Mouse (Mus musculus): ENCODE data around the gene Erc2. TPM values are rescaled to one million over a fixed set of nuclear protein-coding genes. Genes with fewer than 3 reads are reported as not detected.

Gene Erc2
- total RNA-seq, 2 experiments from 2014 or later: 203 to 224 TPM

DNA sequence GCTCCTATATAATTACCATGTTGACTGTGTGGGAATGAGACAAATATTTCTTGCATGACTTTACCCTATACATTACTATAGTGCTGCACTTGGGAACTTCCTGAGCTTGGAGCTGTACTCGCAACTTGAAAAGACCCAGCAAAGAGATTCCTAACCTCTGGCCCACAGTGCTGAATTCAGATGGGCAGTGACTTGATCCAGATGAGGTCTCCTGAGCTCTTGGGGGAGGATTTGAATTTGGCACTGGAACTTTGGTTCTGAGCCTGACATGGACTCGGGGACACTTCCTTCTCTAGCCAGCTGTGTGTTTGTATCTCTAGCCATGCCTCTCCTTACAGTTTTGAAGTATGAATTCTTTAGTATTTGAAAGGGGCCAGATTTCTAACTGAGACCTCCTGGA is 666.7 kb downstream of the Erc2 start:
- intact Hi-C loops (cut with DNase I): loop anchor here (10.0 kb wide), 1 partner anchor 216 kb away; the partner anchor contains the start of gene Wnt5a
- no peak for DNase-seq (ENCODE audit: extremely low spot score in 1 of 2, low spot score in 2 of 2)

DNA sequence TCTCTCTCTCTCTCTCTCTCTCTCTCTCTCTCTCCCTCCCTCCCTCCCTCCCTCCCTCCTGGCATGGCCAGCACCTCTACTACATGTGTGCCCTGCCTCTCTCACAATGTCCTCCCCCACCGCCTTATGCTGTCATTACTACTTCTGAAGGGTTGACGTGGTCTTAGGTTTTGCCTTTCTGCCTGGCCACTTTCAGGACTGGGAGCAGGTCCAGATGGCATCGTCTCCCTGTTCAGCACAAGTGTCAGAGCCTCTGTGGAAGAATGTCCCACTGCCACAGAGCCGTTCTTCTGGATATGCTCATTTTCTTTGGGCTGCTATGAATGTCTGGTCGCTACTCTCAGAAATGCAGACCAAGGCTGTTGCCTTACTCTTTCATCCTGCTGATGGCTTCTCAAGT is 671.7 kb downstream of the Erc2 start:
- DNase-seq (ENCODE audit: extremely low spot score in 1 of 2, low spot score in 2 of 2): no peak
- intact Hi-C loops (cut with DNase I): no loop called here
- TF ChIP-seq CTCF (IDR thresholded peaks at IDR 0.05): no peak
- no peak overlapping the region for H3K27ac ChIP-seq
- no peak overlapping the region for H3K4me3 ChIP-seq

More for the DNA sequence above, 666.7 kb downstream of the Erc2 start:
- H3K4me3 ChIP-seq: no peak overlapping the region
- H3K27ac ChIP-seq: no peak overlapping the region
- no peak for TF ChIP-seq CTCF (IDR thresholded peaks at IDR 0.05)

DNA sequence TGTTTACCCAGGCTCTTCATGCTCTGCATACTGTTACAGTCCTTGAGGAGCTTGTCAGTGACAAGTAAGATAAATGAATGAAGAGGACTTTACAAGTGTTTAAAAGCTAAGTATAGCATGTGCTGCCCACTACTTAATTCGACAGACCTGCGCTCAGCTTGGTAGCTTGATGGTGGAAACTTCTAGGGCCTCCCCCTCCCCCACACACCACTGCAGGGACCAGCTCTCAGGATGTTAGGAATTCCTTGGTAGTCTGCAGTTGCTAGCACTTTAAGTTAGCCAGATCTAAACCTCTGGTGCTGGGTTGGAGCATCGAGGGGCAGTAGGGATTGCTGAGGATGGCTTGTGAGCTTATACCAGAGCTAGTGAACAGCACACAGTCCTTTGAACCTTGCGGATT is 672.9 kb downstream of the Erc2 start:
- no peak for TF ChIP-seq CTCF (IDR thresholded peaks at IDR 0.05)
- Histone ChIP-seq H3K4me3 (no peak overlapping the region), H3K27ac (no peak overlapping the region)
- intact Hi-C loops (cut with DNase I): no loop called here
- DNase-seq (ENCODE audit: extremely low spot score in 1 of 2, low spot score in 2 of 2): no peak

DNA sequence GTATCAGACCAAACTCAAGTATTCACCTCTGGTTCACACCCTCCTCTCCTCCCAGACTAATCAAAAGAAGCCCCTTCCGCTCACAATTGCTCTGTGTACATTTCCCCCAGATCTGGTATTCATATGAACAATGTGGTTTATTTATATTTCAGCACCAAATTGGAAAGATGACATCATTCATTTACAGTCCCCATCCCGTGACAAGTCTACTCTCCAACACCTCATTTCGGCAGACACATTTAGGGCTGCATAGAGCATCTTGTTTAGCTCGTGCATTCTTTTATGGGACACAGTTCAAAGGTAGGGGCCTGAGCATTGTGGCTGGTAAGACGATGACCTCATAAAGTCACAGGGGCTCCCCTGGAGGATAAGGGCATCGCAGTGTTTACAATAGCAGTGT is 677.9 kb downstream of the Erc2 start:
- Histone ChIP-seq H3K27ac (no peak overlapping the region), H3K4me3 (no peak overlapping the region)
- TF ChIP-seq CTCF (IDR thresholded peaks at IDR 0.05): no peak
- intact Hi-C loops (cut with DNase I): no loop called here
- no peak for DNase-seq (ENCODE audit: extremely low spot score in 1 of 2, low spot score in 2 of 2)

DNA sequence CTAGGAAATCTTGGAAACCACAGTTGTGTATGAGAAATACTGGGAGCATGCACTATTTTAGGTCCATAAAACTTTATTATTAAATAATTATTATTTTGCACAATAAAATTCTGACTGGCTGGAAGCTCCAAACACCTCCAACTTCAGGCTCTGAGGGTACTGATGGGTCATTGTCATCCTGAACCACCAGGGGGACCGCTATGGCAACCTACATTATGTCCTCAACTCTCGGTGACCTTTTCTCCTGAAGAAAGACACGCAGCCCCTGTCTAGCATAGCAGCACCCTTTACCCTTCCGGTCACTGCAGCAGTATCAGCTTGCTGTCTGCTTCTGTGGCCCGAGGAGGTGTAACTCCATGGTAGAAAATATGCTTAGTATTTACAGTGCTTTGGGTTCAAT is 679.0 kb downstream of the Erc2 start:
- intact Hi-C loops (cut with DNase I): no loop called here
- DNase-seq (ENCODE audit: extremely low spot score in 1 of 2, low spot score in 2 of 2): no peak
- Histone ChIP-seq H3K27ac (no peak overlapping the region), H3K4me3 (no peak overlapping the region)
- peak; percentile 19; the same call in 1 of the 2 replicates for TF ChIP-seq CTCF (IDR thresholded peaks at IDR 0.05)

DNA sequence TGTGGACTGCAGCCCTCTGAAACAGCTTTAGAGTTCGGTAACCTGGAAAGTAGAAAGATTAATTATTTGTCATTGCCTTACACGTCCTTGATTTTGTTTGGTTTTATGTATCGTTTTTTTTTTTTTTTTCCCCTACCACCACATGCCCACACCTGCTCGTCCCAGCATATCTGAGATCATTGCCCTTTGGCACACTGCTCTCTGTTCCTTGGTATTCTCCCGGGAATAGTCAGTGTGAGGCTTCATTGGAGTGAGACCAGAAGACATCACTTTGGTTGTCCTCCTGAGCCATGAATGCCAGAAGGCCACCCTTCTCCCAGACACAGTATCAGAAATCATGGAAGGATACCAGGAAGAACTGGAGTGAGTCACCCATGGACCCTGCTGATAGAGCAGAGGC is 681.9 kb downstream of the Erc2 start:
- no peak overlapping the region for H3K4me3 ChIP-seq
- no peak for TF ChIP-seq CTCF (IDR thresholded peaks at IDR 0.05)

DNA sequence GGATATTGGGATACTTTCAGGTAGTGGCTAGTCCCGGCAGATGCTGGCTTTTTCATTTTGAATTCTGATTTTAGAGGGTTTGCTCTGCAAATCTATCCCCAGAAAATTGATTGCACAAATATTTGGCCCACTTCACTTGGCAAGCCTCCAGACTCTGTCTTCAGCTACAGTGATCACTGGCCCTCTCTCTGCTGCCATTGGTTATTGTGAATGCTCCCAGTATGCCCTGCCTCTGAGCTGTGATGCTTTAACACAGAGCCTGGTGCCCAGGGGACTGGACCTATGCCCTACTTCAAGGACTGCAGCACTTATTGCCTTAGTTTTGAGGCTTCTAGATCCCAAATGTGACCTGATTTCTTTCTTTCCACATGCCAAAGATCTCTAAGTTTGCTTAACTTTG is 686.4 kb downstream of the Erc2 start:
- DNase-seq (ENCODE audit: extremely low spot score in 1 of 2, low spot score in 2 of 2): no peak
- no peak overlapping the region for H3K27ac ChIP-seq
- intact Hi-C loops (cut with DNase I): no loop called here
- no peak for TF ChIP-seq CTCF (IDR thresholded peaks at IDR 0.05)
- H3K4me3 ChIP-seq: no peak overlapping the region

More for the DNA sequence above, 681.9 kb downstream of the Erc2 start:
- no peak for DNase-seq (ENCODE audit: extremely low spot score in 1 of 2, low spot score in 2 of 2)
- intact Hi-C loops (cut with DNase I): no loop called here
- no peak overlapping the region for H3K27ac ChIP-seq

DNA sequence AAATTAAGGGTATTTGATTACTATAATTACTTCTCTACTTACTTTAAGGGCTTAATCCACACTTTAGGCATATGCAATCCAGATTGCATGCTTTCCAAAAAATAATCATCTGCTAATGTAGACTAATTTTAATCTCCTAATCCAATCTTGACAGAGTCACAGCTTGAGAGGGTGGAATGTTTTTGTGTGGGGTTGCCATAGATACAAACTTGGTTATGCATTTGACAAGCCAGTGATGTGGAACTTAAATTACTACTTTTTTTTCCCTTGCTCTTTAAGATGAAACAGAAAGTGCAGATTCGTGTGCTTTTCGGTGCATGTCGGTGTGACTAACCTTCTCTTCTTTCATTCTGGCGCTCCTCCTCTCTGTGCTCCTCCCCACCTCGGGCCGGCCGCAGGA is 694.6 kb downstream of the Erc2 start:
- Histone ChIP-seq H3K27ac (no peak overlapping the region), H3K4me3 (no peak overlapping the region)
- intact Hi-C loops (cut with DNase I): no loop called here
- DNase-seq (ENCODE audit: extremely low spot score in 1 of 2, low spot score in 2 of 2): no peak
- no peak for TF ChIP-seq CTCF (IDR thresholded peaks at IDR 0.05)

DNA sequence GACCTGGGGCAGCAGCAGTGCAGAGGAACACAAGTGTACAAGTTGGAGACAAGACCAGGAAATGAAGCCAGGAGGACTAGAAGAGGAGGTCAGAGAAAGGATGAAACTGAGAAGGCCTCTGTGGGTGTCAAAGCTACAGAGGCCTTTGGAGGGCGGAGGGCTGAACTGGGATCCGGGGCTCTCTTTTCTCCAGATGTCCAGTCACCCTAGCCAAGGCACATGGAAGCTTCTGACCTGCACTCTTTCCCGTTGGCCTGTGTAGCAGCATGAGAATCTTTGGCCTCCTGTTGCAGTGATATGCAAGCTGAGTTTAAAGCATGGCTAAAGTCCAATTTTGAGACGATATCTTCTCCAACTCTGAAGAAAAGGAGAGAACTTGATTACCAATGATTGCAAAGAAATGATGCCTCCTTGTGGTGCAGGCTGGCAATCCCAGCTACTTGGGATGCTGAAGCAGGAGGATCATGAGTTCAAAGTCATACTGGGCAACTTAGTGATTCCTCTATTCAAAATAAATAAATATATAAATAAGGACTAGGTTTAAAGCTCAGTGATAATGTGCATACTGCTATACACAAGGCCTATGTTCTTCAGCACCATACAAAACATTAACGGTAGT is 699.8 kb downstream of the Erc2 start:
- intact Hi-C loops (cut with DNase I): no loop called here
- TF ChIP-seq CTCF (IDR thresholded peaks at IDR 0.05): peak; percentile 20; the same call in 1 of the 2 replicates
- H3K4me3 ChIP-seq: no peak overlapping the region
- no peak overlapping the region for H3K27ac ChIP-seq
- DNase-seq (ENCODE audit: extremely low spot score in 1 of 2, low spot score in 2 of 2): no peak

DNA sequence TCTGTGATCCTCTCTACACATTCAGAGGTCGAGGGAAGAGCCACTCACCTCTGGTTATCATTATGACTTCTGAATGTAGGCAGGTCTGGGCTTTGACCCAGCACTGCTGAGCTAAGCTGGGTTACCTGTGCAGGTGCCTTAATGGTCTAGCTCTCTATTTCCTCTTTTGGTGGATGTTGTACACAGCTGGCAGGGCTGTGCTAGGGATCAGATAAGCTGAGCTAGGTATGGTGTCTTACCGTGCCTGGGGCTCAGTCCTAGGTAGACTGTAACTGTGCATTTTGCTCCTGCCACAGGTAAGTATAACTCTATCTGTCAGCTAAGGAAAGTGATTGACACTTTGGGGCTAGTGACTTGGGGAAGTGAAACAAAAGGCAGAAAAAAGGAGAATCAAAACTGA is 701.0 kb downstream of the Erc2 start:
- intact Hi-C loops (cut with DNase I): no loop called here
- DNase-seq (ENCODE audit: extremely low spot score in 1 of 2, low spot score in 2 of 2): no peak
- H3K4me3 ChIP-seq: no peak overlapping the region
- H3K27ac ChIP-seq: no peak overlapping the region
- TF ChIP-seq CTCF (IDR thresholded peaks at IDR 0.05): no peak

DNA sequence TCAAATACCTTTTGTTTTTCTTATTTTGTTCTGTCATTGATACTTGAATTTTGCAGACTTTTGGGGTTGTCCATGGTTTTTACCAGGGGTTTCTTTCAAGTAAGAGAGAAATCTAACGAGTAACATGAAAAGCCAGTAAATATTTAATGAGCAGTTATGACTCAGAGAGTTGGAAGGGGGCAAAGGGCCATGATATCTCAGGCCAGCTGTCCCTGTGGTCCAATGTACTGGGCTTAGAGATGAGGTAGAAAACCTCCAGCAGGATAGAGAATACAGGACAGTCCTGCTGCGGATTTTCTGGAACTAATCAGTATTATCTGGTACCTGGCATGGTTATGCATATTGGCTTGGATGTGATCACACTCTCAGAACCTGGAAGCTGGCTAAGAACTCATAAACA is 701.5 kb downstream of the Erc2 start:
- DNase-seq (ENCODE audit: extremely low spot score in 1 of 2, low spot score in 2 of 2): no peak
- no peak overlapping the region for H3K27ac ChIP-seq
- intact Hi-C loops (cut with DNase I): no loop called here
- TF ChIP-seq CTCF (IDR thresholded peaks at IDR 0.05): no peak
- H3K4me3 ChIP-seq: no peak overlapping the region

DNA sequence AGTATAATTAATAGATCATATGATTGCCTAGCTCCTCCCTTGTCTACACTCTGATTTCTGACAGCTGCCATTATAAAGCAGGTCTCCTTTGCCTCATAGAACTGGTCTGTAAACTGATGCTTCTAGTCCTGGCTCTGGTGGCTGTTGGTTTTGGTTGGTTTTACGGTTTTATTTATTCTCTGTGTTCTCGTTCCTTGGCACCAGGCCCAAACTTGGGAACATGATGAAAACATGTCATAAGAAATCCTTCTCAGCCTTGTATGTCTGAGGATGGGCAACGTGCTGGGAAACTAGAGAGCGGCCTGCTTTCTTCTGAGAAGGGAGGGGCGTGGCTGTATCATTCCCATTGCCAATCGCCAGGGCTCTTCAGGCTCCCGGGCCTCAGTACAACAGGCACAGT is 704.2 kb downstream of the Erc2 start:
- no peak for TF ChIP-seq CTCF (IDR thresholded peaks at IDR 0.05)
- intact Hi-C loops (cut with DNase I): no loop called here
- H3K4me3 ChIP-seq: no peak overlapping the region
- no peak for DNase-seq (ENCODE audit: extremely low spot score in 1 of 2, low spot score in 2 of 2)
- no peak overlapping the region for H3K27ac ChIP-seq

DNA sequence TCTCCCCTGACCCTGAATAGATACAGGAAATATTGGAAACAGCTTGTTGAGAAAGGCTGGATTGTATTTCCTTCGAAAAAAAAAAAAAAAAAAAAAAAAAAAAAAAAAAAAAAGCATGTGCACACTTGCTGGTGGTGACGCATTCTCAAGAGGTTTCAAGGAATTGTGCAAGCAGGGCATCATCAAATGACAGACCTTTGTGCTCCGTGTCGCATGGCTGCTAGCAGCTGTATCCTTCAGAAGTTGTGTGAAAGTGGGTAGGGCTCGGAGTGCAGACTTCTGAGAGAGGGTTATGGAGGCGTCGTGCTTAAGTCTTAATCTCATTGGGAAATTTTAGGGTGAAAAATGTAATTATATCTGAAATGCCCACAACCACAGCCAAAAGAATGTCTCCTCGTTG is 706.3 kb downstream of the Erc2 start:
- intact Hi-C loops (cut with DNase I): no loop called here
- no peak for TF ChIP-seq CTCF (IDR thresholded peaks at IDR 0.05)
- Histone ChIP-seq H3K4me3 (no peak overlapping the region), H3K27ac (no peak overlapping the region)
- no peak for DNase-seq (ENCODE audit: extremely low spot score in 1 of 2, low spot score in 2 of 2)

Measured in left cerebral cortex, adult 2 months (tissue).